27 mouse cellular contexts compared by ENCODE assay signal in genomic region chr7:55332028-55332427, GRCm38 (mm10).
A peak's percentile ranks its signal among the peaks of the same experiment; 100 is the strongest.
DNase-seq lines count a peak whose midpoint lies in the region; ATAC-seq and TF ChIP-seq lines count a peak whose summit lies in the region.
"Had no signal": no experiment of that assay in that cellular context is flagged by ENCODE, and none has a peak within 500 bp of the region (broad histone marks: within the 10 kb centered on the region; RNA-seq: fewer than 3 reads in every experiment).

No protein-coding gene starts in this region.

- 86% methylated on average over 1 of the region's 1 CpGs for WGBS in forebrain, embryonic 13.5 days
- WGBS in forebrain, embryonic 16.5 days = 88% methylated on average over 1 of the region's 1 CpGs
- 54% methylated on average over 1 of the region's 1 CpGs for WGBS in hindbrain, embryonic 14.5 days
- 83% methylated on average over 1 of the region's 1 CpGs for WGBS in midbrain, embryonic 13.5 days
- WGBS in liver, postnatal 0 days (ENCODE audit: insufficient replicate concordance) = 78% methylated on average over 1 of the region's 1 CpGs

- H3K9me3 ChIP-seq in forebrain, embryonic 13.5 days (replicated peaks) = no peaks in the 10 kb centered on the region
- H3K9me3 ChIP-seq in forebrain, embryonic 16.5 days (ENCODE audit: control insufficient read depth, low read length) = no peaks in the 10 kb centered on the region
- no peaks in the 10 kb centered on the region for H3K9me3 ChIP-seq in hindbrain, embryonic 14.5 days (ENCODE audit: control insufficient read depth, low read length)
- no peaks in the 10 kb centered on the region for H3K9me3 ChIP-seq in midbrain, embryonic 13.5 days
- H3K9me3 ChIP-seq in liver, postnatal 0 days (ENCODE audit: low read length) = no peaks in the 10 kb centered on the region
- H3K9me3 ChIP-seq: heart, embryonic 12.5 days; kidney, embryonic 15.5 days; limb, embryonic 13.5 days had no signal

- H3K4me3 ChIP-seq in forebrain, embryonic 13.5 days = no peak overlapping the region
- no peak overlapping the region for H3K4me3 ChIP-seq in forebrain, embryonic 16.5 days (replicated peaks; ENCODE audit: low read length)
- H3K4me3 ChIP-seq in hindbrain, embryonic 14.5 days (replicated peaks; ENCODE audit: low read length) = no peak overlapping the region
- no peak overlapping the region for H3K4me3 ChIP-seq in midbrain, embryonic 13.5 days (replicated peaks)
- no peak overlapping the region for H3K4me3 ChIP-seq in liver, postnatal 0 days (ENCODE audit: low read depth, low read length)
- H3K4me3 ChIP-seq in left cerebral cortex, adult 2 months = no peak overlapping the region
- H3K4me3 ChIP-seq: erythroblast, embryonic 14.5 days; heart, adult 2 months; heart, embryonic 12.5 days; kidney, embryonic 15.5 days; limb, embryonic 13.5 days had no signal

- no peak overlapping the region for H3K9ac ChIP-seq in forebrain, embryonic 13.5 days
- H3K9ac ChIP-seq in forebrain, embryonic 16.5 days (replicated peaks; ENCODE audit: low read depth, low read length) = no peak overlapping the region
- H3K9ac ChIP-seq in hindbrain, embryonic 14.5 days = no peak overlapping the region
- H3K9ac ChIP-seq in midbrain, embryonic 13.5 days (replicated peaks) = no peak overlapping the region
- H3K9ac ChIP-seq in liver, postnatal 0 days (replicated peaks) = no peak overlapping the region
- H3K9ac ChIP-seq: heart, embryonic 12.5 days; kidney, embryonic 15.5 days; limb, embryonic 13.5 days had no signal

- DNase-seq in brain, embryonic 14.5 days (ENCODE audit: low read depth) = peak; percentile 69
- no peak for DNase-seq in hindbrain, embryonic 14.5 days (ENCODE audit: low spot score)
- no peak for DNase-seq in liver, postnatal 0 days
- no peak for DNase-seq in left cerebral cortex, adult 2 months (ENCODE audit: extremely low spot score in 1 of 2, low spot score in 2 of 2)
- no peak for DNase-seq in spleen, adult 18-20 months
- DNase-seq: adrenal gland, postnatal 10 days; cerebellum, adult 11 months; cerebellum, adult 9-11 months; heart, adult 2 months; heart, postnatal 4 days; kidney, adult 18-20 months; kidney, postnatal 25 days; lung, postnatal 10 days; right cerebral cortex, adult 18-20 months; right cerebral cortex, postnatal 4 days; thymus, postnatal 4 days had no signal

- 0 out of 2 replicates have a peak, but pooled peaks have one; percentile 50 for ATAC-seq in forebrain, embryonic 13.5 days
- no peak; the same call in 1 of the 2 replicates for ATAC-seq in forebrain, embryonic 16.5 days
- peak; percentile 75; the same call in 1 of the 2 replicates for ATAC-seq in hindbrain, embryonic 14.5 days (ENCODE audit: low FRiP score)
- peak; percentile 92 for ATAC-seq in midbrain, embryonic 13.5 days
- ATAC-seq in liver, postnatal 0 days = no peak
- ATAC-seq: forebrain, embryonic 14.5 days; Patski had no signal

- H3K27ac ChIP-seq in forebrain, embryonic 13.5 days = no peak overlapping the region
- no peak overlapping the region for H3K27ac ChIP-seq in forebrain, embryonic 16.5 days (ENCODE audit: low read length)
- no peak overlapping the region for H3K27ac ChIP-seq in hindbrain, embryonic 14.5 days
- no peak overlapping the region for H3K27ac ChIP-seq in midbrain, embryonic 13.5 days
- H3K27ac ChIP-seq in liver, postnatal 0 days (ENCODE audit: low read depth) = no peak overlapping the region
- H3K27ac ChIP-seq in left cerebral cortex, adult 2 months = no peak overlapping the region
- H3K27ac ChIP-seq: heart, adult 2 months; kidney, embryonic 15.5 days; limb, embryonic 13.5 days; macrophage had no signal

- no peaks in the 10 kb centered on the region for H3K27me3 ChIP-seq in forebrain, embryonic 13.5 days
- H3K27me3 ChIP-seq in forebrain, embryonic 16.5 days (replicated peaks; ENCODE audit: control insufficient read depth, insufficient read depth, low read length) = no peaks in the 10 kb centered on the region
- no peaks in the 10 kb centered on the region for H3K27me3 ChIP-seq in hindbrain, embryonic 14.5 days (ENCODE audit: control insufficient read depth, insufficient read depth, low read length)
- H3K27me3 ChIP-seq in midbrain, embryonic 13.5 days = no peaks in the 10 kb centered on the region
- no peaks in the 10 kb centered on the region for H3K27me3 ChIP-seq in liver, postnatal 0 days (ENCODE audit: insufficient read depth, low read length)
- H3K27me3 ChIP-seq: heart, embryonic 12.5 days; kidney, embryonic 15.5 days; limb, embryonic 13.5 days had no signal

- TF ChIP-seq CTCF in brain, embryonic 14.5 days (IDR thresholded peaks at IDR 0.05; ENCODE audit: borderline replicate concordance, extremely low read depth, insufficient read depth, insufficient read length) = no peak
- no peak for TF ChIP-seq CTCF in liver, postnatal 0 days (IDR thresholded peaks at IDR 0.05; ENCODE audit: low read depth)
- no peak for TF ChIP-seq CTCF in left cerebral cortex, adult 2 months (IDR thresholded peaks at IDR 0.05)

- no peak for TF ChIP-seq POLR2A in brain, embryonic 14.5 days (IDR thresholded peaks at IDR 0.05; ENCODE audit: borderline replicate concordance, extremely low read depth, insufficient read depth, insufficient read length, poor library complexity, severe bottlenecking)

- H3K4me2 ChIP-seq in forebrain, embryonic 13.5 days = no peak overlapping the region
- no peak overlapping the region for H3K4me2 ChIP-seq in forebrain, embryonic 16.5 days (ENCODE audit: low read length)
- H3K4me2 ChIP-seq in hindbrain, embryonic 14.5 days (replicated peaks) = no peak overlapping the region
- H3K4me2 ChIP-seq in midbrain, embryonic 13.5 days (replicated peaks) = no peak overlapping the region
- H3K4me2 ChIP-seq in liver, postnatal 0 days (ENCODE audit: low read depth, low read length) = no peak overlapping the region
- H3K4me2 ChIP-seq: heart, embryonic 12.5 days; kidney, embryonic 15.5 days; limb, embryonic 13.5 days; liver, embryonic 11.5 days had no signal

- no peaks in the 10 kb centered on the region for H3K4me1 ChIP-seq in forebrain, embryonic 13.5 days
- H3K4me1 ChIP-seq in forebrain, embryonic 16.5 days (replicated peaks; ENCODE audit: control insufficient read depth, insufficient read depth, low read length) = no peaks in the 10 kb centered on the region
- H3K4me1 ChIP-seq in hindbrain, embryonic 14.5 days (replicated peaks; ENCODE audit: control insufficient read depth, insufficient read depth, low read length) = no peaks in the 10 kb centered on the region
- no peaks in the 10 kb centered on the region for H3K4me1 ChIP-seq in midbrain, embryonic 13.5 days (replicated peaks)
- H3K4me1 ChIP-seq in liver, postnatal 0 days (ENCODE audit: insufficient read depth) = no peaks in the 10 kb centered on the region
- H3K4me1 ChIP-seq: heart, embryonic 12.5 days; kidney, embryonic 15.5 days; limb, embryonic 13.5 days had no signal

- TF ChIP-seq EP300 in liver, postnatal 0 days (IDR thresholded peaks at IDR 0.05; ENCODE audit: low read depth) = no peak

- intact Hi-C loops in left cerebral cortex, adult 2 months (cut with DNase I) = no loop called here

- no peaks in the 10 kb centered on the region for H3K36me3 ChIP-seq in forebrain, embryonic 13.5 days (ENCODE audit: poor library complexity, severe bottlenecking)
- no peaks in the 10 kb centered on the region for H3K36me3 ChIP-seq in forebrain, embryonic 16.5 days (ENCODE audit: control insufficient read depth, insufficient read depth)
- H3K36me3 ChIP-seq in hindbrain, embryonic 14.5 days (replicated peaks; ENCODE audit: control insufficient read depth, insufficient read depth) = no peaks in the 10 kb centered on the region
- H3K36me3 ChIP-seq in midbrain, embryonic 13.5 days = no peaks in the 10 kb centered on the region
- H3K36me3 ChIP-seq in liver, postnatal 0 days (replicated peaks; ENCODE audit: insufficient read depth, low read length) = no peaks in the 10 kb centered on the region
- H3K36me3 ChIP-seq: heart, embryonic 12.5 days; kidney, embryonic 15.5 days; limb, embryonic 13.5 days had no signal

Comparison
In these comparisons a context has a peak if more than half of its experiments do, and no peak if none do; other contexts are left out.
1. ATAC-seq: peak in forebrain, embryonic 13.5 days (single experiment), hindbrain, embryonic 14.5 days (single experiment) and midbrain, embryonic 13.5 days (single experiment); none in forebrain, embryonic 16.5 days (single experiment) and liver, postnatal 0 days (single experiment).